Mouse (Mus musculus) mouse trophoblast stem cell (cell line): Measurements from ENCODE around the gene Slc29a1.

Source experiments
- in situ Hi-C, 2 experiments: fragments of 300-500 bp; cut with MseI, MboI; formaldehyde crosslinking; loops; 2 replicates in 1 of 2; 3 replicates in 1 of 2; pipeline ENCODE4 v1.15.1; 2025

Gene Slc29a1

GRCm38 (mm10) chr17:45572103-45573086, 27.0 kb downstream of the Slc29a1 start:
- in situ Hi-C loops, result no loop called here

- in situ Hi-C loops, result no loop called here
Observed at GRCm38 (mm10) chr17:45569999-45570398, 29.4 kb downstream of the Slc29a1 start.

DNA sequence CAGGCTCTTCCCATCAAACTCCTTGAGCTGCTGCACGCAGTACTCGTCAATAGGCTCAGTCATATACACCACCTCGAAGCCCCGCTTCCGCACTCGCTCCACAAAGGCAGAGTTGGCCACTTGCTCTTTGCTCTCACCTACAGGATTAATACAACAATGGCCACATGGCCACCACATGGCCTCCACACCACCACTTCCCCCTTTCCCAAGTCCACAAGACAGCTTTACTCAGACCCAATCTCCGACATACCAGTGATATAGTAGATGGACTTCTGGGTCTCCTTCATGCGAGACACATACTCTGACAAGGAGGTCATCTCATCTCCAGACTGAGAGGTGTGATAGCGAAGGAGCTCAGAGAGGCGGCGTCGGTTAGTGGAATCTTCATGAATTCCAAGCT, 30.4 kb downstream of the Slc29a1 start:
- in situ Hi-C loops, result no loop called here

- in situ Hi-C loops, result no loop called here
Observed at GRCm38 (mm10) chr17:45567162-45567601, 32.2 kb downstream of the Slc29a1 start.

DNA sequence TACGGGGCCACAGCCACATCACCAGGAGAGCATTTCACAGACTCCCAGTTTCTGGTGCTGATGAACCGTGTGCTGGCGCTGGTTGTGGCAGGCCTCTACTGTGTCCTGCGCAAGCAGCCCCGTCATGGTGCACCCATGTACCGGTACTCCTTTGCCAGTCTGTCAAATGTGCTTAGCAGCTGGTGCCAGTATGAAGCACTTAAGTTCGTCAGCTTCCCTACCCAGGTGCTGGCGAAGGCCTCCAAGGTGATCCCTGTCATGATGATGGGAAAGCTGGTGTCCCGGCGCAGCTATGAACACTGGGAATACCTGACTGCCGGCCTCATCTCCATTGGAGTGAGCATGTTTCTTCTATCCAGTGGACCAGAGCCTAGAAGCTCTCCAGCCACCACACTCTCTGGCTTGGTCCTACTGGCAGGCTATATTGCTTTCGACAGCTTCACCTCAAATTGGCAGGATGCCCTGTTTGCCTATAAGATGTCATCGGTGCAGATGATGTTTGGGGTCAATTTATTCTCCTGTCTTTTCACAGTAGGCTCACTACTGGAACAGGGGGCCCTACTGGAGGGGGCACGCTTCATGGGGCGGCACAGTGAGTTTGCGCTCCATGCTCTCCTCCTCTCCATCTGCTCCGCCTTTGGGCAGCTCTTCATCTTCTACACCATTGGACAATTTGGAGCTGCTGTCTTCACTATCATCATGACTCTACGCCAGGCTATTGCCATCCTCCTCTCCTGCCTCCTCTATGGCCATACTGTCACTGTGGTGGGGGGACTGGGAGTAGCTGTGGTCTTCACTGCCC, 32.8 kb downstream of the Slc29a1 start:
- in situ Hi-C loops, result no loop called here

- in situ Hi-C loops, result no loop called here
Observed at GRCm38 (mm10) chr17:45566031-45566359, 33.4 kb downstream of the Slc29a1 start.

GRCm38 (mm10) chr17:45565103-45565502, 34.3 kb downstream of the Slc29a1 start:
- in situ Hi-C loops, result no loop called here

GRCm38 (mm10) chr17:45564531-45565084, 34.8 kb downstream of the Slc29a1 start:
- in situ Hi-C loops, result no loop called here

- in situ Hi-C loops, result no loop called here
Observed at GRCm38 (mm10) chr17:45563655-45564530, 35.5 kb downstream of the Slc29a1 start, which contains the start of gene Slc35b2. Gene Slc35b2 (plus strand): TSS chr17:45563874.

- in situ Hi-C loops, result no loop called here
Observed at GRCm38 (mm10) chr17:45563216-45563615, 36.2 kb downstream of the Slc29a1 start.

DNA sequence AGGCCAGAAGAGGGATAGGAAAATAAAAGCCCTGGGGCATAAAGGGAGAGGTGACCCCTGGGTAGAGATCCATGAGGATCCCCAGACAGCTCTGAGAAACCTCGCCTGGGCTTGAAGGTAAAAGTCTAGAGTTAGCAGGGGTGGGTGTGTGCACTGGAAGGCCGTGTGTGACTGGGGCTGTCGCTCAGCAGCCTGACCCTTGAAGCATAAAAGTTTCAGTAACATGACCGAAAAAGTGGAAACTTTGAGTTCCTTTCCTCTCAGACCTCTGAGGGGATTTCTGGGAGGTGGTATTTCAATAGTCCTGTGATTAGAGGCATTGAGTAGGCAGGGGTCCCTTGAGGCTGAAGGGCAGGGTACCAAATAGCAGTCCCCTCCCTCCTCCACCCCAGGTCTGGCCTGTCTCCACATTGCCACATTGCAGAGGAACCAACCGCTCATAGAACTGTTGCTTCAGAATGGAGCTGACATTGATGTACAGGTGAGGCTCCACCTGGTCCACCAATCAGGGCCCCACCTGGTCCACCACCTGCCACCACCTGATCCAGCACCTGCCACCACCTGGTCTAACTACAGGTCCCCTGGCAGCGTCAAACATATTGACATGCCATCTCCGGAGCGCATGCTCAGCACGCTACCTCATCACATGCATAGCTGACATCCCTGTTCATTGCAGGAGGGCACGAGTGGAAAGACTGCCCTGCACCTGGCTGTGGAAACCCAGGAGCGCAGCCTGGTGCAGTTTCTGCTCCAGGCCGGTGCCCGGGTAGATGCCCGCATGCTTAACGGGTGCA, 39.5 kb downstream of the Slc29a1 start:
- in situ Hi-C loops, result no loop called here

- in situ Hi-C loops, result no loop called here
Observed at GRCm38 (mm10) chr17:45557998-45558862, 41.2 kb downstream of the Slc29a1 start.

- in situ Hi-C loops, result no loop called here
Observed at GRCm38 (mm10) chr17:45557246-45557824, 42.1 kb downstream of the Slc29a1 start.

- in situ Hi-C loops, result no loop called here
Observed at GRCm38 (mm10) chr17:45556514-45557245, 42.7 kb downstream of the Slc29a1 start.

DNA sequence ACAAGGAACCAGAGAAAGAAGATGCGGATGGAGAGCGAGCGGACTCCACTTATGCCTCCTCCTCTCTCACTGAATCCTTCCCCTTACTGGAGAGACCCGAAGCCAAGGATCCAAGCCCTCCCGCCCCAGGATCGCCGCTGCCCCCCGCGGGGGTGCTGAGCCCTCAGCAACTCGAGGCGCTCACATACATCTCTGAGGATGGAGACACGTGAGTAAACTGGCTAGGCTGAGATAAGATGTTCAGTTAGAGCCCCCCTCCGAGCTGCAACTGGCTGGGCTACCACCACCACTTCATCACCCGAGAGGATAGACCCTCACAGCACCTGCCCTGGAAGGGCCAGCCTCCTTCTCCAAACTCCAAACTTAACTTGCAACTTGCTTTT, 43.3 kb downstream of the Slc29a1 start:
- in situ Hi-C loops, result no loop called here

- in situ Hi-C loops, result no loop called here
Observed at GRCm38 (mm10) chr17:45555452-45556106, 43.8 kb downstream of the Slc29a1 start, which contains the start of gene Nfkbie. Gene Nfkbie (plus strand): TSS chr17:45555703.

- in situ Hi-C loops, result loop anchor here (5.0 kb wide), 3 partner anchors 37 to 72 kb away; no protein-coding TSS in a partner anchor
Observed at GRCm38 (mm10) chr17:45554420-45554819, 45.0 kb downstream of the Slc29a1 start.
